Mouse (Mus musculus) heart, embryonic 11.5 days (tissue): ENCODE measurements around the gene Lrrc8c. TPM values are rescaled to one million over a fixed set of nuclear protein-coding genes. Genes with fewer than 3 reads are reported as not detected.
A peak's percentile ranks its signal among the peaks of the same experiment; 100 is the strongest.

Source experiments
- ATAC-seq: fragments of 200-750 bp; cut with Nextera tagmentation; replicated peaks from 2 replicates; pipeline ENCODE4 v1.8.0; 2017; ENCODE audit warnings: moderate library complexity; ENCODE audit not compliant: insufficient number of reproducible peaks, low FRiP score, low TSS enrichment
- H3K27ac ChIP-seq: fragments of 300-500 bp; sonication (generic); 2 replicates; pipeline ENCODE4 v1.5.1; 2014; ENCODE audit warnings: mild to moderate bottlenecking, low read depth, low read length
- H3K27me3 ChIP-seq: fragments of 300-500 bp; sonication (generic); 2 replicates; pipeline ENCODE4 v1.6.1; 2014; ENCODE audit warnings: mild to moderate bottlenecking, low read length, mixed read lengths; ENCODE audit not compliant: control insufficient read depth, insufficient read depth
- H3K36me3 ChIP-seq: fragments of 300-500 bp; sonication (generic); 2 replicates; pipeline ENCODE4 v1.6.1; 2014; ENCODE audit warnings: mild to moderate bottlenecking, low read length, moderate library complexity, mixed read lengths; ENCODE audit not compliant: control insufficient read depth, insufficient read depth
- H3K4me1 ChIP-seq: fragments of 300-500 bp; sonication (generic); 2 replicates; pipeline ENCODE4 v1.6.1; 2014; ENCODE audit warnings: low read length; ENCODE audit not compliant: control insufficient read depth, insufficient read depth
- H3K4me2 ChIP-seq: fragments of 300-500 bp; sonication (generic); 2 replicates; pipeline ENCODE4 v1.6.1; 2014; ENCODE audit warnings: mild to moderate bottlenecking, moderate library complexity
- H3K4me3 ChIP-seq: fragments of 300-500 bp; sonication (generic); 2 replicates; pipeline ENCODE4 v1.5.1; 2014; ENCODE audit warnings: low read depth, low read length
- H3K9ac ChIP-seq: fragments of 300-500 bp; sonication (generic); 2 replicates; pipeline ENCODE4 v1.6.1; 2014; ENCODE audit warnings: mild to moderate bottlenecking, low read depth, low read length, moderate library complexity
- H3K9me3 ChIP-seq: fragments of 300-500 bp; sonication (generic); replicated peaks from 2 replicates; pipeline ENCODE4 v1.6.1; 2016; ENCODE audit warnings: low read length; ENCODE audit not compliant: control insufficient read depth
- WGBS: fragments of 180-500 bp; shearing (Covaris S2); extraction: QIAGEN DNeasy Blood & Tissue Kit; methylation state at CpG from one replicate; pipeline ENCODE4 v1.1.7; 2014; ENCODE audit not compliant: insufficient replicate concordance; 5-methylcytosine and 5-hydroxymethylcytosine counted together
- polyA plus RNA-seq: library from polyadenylated mRNA; unstranded; fragments of >200 nt; fragmentation: Nextera tagmentation; extraction: Ambion mirVana; gene quantifications from 2 replicates; pipeline ENCODE4 v1.2.1, GENCODE M21; 2014

Lrrc8c gene
- polyA plus RNA-seq, 1 experiment from 2014 or later, result 33.5 TPM

- no peak for ATAC-seq
- 77% methylated on average over 7 of the region's 7 CpGs for WGBS
- Histone ChIP-seq H3K4me1 (peaks cover 9% of the 10 kb centered on the region), H3K27ac (no peak overlapping the region), H3K36me3 (no peaks in the 10 kb centered on the region; the same call in 1 of the 2 replicates), H3K4me2 (no peak overlapping the region), H3K9me3 (no peaks in the 10 kb centered on the region), H3K4me3 (no peak overlapping the region), H3K9ac (no peak overlapping the region), H3K27me3 (no peaks in the 10 kb centered on the region)
Observed at GRCm38 (mm10) chr5:105566852-105567412, 47.7 kb downstream of the Lrrc8c start.

- Histone ChIP-seq H3K27me3 (no peaks in the 10 kb centered on the region), H3K4me2 (no peak overlapping the region), H3K4me3 (no peak overlapping the region), H3K27ac (no peak overlapping the region), H3K9ac (no peak overlapping the region), H3K4me1 (peaks cover 9% of the 10 kb centered on the region), H3K9me3 (no peaks in the 10 kb centered on the region), H3K36me3 (no peaks in the 10 kb centered on the region; the same call in 1 of the 2 replicates)
- 74% methylated on average over 6 of the region's 6 CpGs for WGBS
- no peak for ATAC-seq
Observed at GRCm38 (mm10) chr5:105568043-105568747, 49.0 kb downstream of the Lrrc8c start.

GRCm38 (mm10) chr5:105569168-105569567, 50.0 kb downstream of the Lrrc8c start:
- Histone ChIP-seq H3K4me3 (no peak overlapping the region), H3K27me3 (no peaks in the 10 kb centered on the region), H3K9ac (no peak overlapping the region), H3K4me2 (no peak overlapping the region), H3K27ac (no peak overlapping the region), H3K36me3 (no peaks in the 10 kb centered on the region; the same call in 1 of the 2 replicates), H3K4me1 (peaks cover 9% of the 10 kb centered on the region), H3K9me3 (no peaks in the 10 kb centered on the region)
- 83% methylated on average over 2 of the region's 2 CpGs for WGBS
- ATAC-seq, result no peak

- H3K4me3 ChIP-seq, result no peak overlapping the region
- ATAC-seq, result no peak
- no peaks in the 10 kb centered on the region for H3K36me3 ChIP-seq
- H3K4me2 ChIP-seq, result no peak overlapping the region
- H3K9me3 ChIP-seq, result no peaks in the 10 kb centered on the region
- no peak overlapping the region for H3K9ac ChIP-seq
- H3K4me1 ChIP-seq, result peaks cover 9% of the 10 kb centered on the region
- no peak overlapping the region for H3K27ac ChIP-seq
- H3K27me3 ChIP-seq, result no peaks in the 10 kb centered on the region
- WGBS, result 80% methylated on average over 5 of the region's 5 CpGs
Observed at GRCm38 (mm10) chr5:105572160-105572692, 53.0 kb downstream of the Lrrc8c start.

- Histone ChIP-seq H3K4me3 (no peak overlapping the region), H3K36me3 (no peaks in the 10 kb centered on the region), H3K4me1 (peaks cover 9% of the 10 kb centered on the region), H3K4me2 (no peak overlapping the region), H3K9ac (no peak overlapping the region), H3K27ac (no peak overlapping the region), H3K27me3 (no peaks in the 10 kb centered on the region), H3K9me3 (no peaks in the 10 kb centered on the region)
- no peak for ATAC-seq
- 58% methylated on average over 7 of the region's 7 CpGs for WGBS
Observed at GRCm38 (mm10) chr5:105572876-105573275, 53.7 kb downstream of the Lrrc8c start.

- Histone ChIP-seq H3K27ac (no peak overlapping the region), H3K36me3 (no peaks in the 10 kb centered on the region), H3K4me1 (peaks cover 9% of the 10 kb centered on the region), H3K9me3 (no peaks in the 10 kb centered on the region), H3K4me2 (no peak overlapping the region), H3K9ac (no peak overlapping the region), H3K27me3 (no peaks in the 10 kb centered on the region), H3K4me3 (no peak overlapping the region)
- 89% methylated on average over 5 of the region's 5 CpGs for WGBS
- no peak for ATAC-seq
Observed at GRCm38 (mm10) chr5:105574835-105575234, 55.6 kb downstream of the Lrrc8c start.

- ATAC-seq, result peak; percentile 83
- Histone ChIP-seq H3K36me3 (no peaks in the 10 kb centered on the region), H3K4me1 (peaks cover 9% of the 10 kb centered on the region), H3K9me3 (no peaks in the 10 kb centered on the region), H3K4me2 (no peak overlapping the region), H3K4me3 (no peak overlapping the region), H3K9ac (no peak overlapping the region), H3K27ac (peak overlapping the region; percentile 50), H3K27me3 (no peaks in the 10 kb centered on the region)
- 45% methylated on average over 6 of the region's 6 CpGs for WGBS
Observed at GRCm38 (mm10) chr5:105575839-105576238, 56.7 kb downstream of the Lrrc8c start.

- Histone ChIP-seq H3K27ac (no peak overlapping the region), H3K9me3 (no peaks in the 10 kb centered on the region), H3K4me3 (no peak overlapping the region), H3K9ac (no peak overlapping the region), H3K27me3 (no peaks in the 10 kb centered on the region), H3K36me3 (no peaks in the 10 kb centered on the region), H3K4me1 (peaks cover 10% of the 10 kb centered on the region), H3K4me2 (no peak overlapping the region)
- WGBS, result 64% methylated on average over 10 of the region's 10 CpGs
- no peak for ATAC-seq
Observed at GRCm38 (mm10) chr5:105580909-105581308, 61.7 kb downstream of the Lrrc8c start.
